Mouse (Mus musculus) fibroblast of lung, adult 2 months (primary cell): ENCODE measurements around the gene Clba1.
A peak's percentile ranks its signal among the peaks of the same experiment; 100 is the strongest.

Source experiments
- DNase-seq: peaks from one replicate; pipeline ENCODE4 v3.0.0-alpha.2; 2011; ENCODE audit warnings: low read depth

The Clba1 gene

DNA sequence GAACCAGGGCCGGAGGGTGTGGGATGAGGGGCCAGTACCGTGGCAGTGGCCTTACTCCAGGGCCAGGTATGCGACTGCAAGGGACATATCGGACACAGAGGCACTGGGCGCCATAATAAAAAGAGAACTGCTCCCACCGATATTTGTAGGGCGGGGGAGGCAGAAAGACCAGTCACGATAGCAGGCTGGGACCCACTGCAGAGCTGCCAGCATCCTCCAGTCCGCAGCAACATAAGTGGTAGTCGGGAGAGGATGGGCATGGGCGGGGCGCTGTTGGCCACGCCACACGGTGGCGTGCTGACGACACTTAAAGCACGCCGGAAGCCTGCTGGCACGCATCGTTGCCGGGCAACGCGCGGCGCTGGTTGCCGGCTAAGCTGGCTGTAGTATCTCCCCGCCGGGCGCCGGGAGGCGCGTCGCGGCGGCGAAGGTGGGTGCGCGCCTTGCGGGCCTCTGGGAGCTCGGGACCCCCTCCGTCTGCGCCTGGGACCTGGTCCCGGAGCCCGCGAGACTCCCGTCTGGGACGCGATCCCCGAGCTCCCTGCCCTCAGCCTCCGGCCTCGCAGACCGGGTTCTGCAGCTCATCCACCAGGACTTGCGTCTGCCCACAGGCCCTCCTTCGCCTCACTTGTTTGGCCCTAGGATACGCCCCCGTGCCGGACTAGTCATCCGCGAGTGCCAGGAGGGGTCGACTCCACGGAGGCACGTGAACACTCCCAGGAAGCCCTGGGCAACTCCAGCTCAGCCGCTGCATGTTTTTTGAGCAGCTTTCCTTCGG, at the start of gene Clba1:
Gene Clba1, plus strand, starts transcription at position 351 of the 778 bp plus-strand sequence.
- DNase-seq, result peak; percentile 91

DNA sequence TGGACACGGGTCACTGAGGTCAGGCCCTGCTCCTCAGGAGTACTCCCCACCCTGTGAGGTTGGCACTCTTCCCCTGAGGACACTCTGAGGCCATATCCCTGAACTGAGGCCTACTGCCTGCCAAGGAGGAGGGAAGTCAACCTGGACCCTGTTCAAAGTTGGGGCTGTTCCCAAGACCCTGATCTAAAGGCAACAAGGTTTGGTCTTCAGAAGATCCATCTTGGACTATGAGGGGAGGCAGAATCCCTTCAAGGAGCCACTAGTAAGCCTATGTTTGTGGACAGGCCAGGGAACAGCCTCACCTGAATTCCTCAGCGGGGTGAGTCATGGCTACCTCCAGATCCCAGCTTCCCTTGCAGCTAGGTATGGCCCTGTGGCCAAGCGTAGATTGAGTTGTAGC, 49.3 kb upstream of the Clba1 start:
- no peak for DNase-seq

DNA sequence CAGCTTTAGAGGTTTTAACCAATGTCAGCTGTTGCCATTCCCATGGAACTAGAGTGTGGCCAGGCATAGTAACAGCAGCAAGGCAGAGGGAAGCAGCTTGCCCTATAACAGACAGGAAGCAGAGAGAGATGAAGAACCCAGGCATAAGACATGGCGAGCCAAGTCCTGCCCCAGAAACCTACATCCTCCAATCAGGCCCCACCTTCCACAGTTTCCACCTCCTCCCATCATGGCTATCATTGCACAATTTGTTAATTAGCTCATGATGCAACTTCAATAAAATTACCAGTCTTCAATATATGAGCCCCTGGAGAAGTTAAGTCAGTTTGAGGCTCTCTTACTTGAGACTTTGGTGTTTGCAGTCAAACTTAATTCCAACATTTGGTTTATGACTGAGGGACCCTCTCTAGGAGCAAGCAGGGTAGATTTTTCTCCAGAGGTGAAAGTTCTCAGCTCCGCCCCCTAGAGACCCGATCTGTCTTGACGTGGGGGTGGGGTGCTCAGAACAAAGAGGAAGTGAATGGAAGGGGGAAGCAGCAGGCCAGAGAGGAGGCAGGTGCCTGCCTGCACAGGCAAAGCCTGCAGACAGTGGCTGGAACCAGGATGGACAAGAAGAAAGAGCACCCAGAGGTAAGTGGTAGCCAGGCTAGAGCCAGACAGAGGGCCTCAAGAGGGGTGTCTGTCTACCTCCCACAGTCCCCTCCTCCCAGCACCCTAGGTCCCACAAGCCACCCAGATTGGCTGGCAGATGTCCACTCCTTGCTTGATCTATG, 48.4 kb upstream of the Clba1 start, which contains the start of gene Pld4:
Gene Pld4, plus strand, starts transcription at position 502 of the 773 bp plus-strand sequence.
- DNase-seq, result no peak

DNA sequence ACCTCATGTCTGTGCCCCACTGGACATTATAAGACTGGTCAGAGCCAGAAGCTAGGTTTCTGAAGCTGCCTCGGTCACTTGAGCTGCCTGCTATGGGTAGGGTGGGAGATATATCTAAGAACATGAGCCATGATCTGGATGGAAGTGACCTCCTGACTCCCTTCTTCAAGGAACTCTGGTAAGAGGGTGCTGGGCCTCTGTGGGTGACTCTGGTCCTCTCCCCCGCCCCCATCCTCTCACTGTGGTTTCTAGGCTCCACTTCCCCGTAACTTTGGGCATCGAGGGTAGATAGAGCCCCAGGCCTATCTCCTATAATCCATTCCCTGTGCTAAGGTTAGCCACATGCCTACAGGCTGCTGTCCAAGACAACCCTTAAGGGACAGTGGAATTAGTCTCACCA, 47.3 kb upstream of the Clba1 start:
- no peak for DNase-seq

DNA sequence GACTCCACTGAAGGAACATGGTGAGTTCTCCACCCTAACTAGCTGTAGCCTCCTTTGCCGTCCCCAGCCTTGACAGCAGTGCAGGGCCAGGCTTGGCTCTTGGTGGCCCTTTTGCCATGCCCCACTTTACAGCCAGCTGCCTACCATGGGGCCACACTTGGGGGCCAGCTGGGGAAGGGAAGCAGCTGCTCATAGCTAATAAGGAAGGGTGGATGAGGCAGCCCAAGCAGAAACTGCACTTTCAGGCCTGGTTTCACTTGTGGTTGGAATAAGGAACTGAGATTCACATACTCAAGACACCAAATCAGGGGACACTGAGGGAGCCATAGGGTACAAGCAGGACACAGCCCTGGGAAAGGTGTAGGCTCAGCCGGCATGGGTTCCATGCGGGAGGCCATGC, 46.7 kb upstream of the Clba1 start:
- no peak for DNase-seq

DNA sequence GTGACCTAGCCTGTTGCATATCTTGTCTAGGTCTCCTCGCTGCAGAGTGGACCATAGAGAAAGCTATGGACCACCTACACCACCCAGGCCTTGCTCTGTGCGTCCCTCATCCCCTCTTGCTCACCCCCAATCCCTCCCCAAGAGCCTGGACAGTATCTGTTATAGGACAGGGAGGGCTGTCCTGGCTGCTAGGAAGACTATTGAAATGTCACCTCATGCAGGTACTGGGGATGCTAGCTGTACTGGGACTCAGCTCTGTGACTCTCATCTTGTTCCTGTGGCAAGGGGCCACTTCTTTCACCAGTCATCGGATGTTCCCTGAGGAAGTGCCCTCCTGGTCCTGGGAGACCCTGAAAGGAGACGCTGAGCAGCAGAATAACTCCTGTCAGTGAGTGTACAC, 45.6 kb upstream of the Clba1 start:
- no peak for DNase-seq

DNA sequence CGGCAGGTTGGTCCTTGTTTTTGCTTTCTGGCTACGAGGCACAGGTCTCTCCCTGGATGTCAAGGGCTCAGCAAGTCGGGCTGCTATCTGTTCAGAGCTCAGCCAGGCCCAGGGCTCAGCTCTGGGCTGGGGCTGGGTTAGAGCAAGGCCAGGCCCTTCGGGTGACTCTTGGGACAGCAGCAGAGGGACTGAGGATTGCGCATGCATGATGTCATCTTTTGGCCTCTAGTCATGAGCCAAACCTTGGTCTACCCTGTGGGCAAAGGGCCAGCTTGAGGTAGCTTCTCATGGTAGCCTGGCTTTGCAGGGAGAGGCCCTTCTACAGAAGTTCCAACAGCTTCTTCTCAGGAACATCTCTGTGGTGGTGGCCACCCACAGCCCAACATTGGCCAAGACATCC, 44.6 kb upstream of the Clba1 start:
- no peak for DNase-seq

DNA sequence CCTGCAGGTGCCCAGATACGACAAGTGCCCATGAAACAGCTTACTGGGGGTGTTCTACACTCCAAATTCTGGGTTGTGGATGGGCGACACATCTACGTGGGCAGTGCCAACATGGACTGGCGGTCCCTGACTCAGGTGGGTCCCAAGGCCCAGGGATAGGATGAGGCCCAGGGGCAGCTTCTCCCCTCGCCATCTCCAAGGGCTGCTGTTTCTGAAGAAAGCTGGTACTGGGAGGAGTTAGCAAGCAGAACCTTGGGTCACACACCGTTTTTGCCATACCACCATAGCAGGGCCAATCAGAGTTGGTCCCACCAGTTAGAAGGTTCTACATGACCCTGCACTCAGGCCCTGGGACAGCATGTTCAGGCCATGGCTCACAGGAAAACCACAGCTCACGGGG, 43.7 kb upstream of the Clba1 start:
- DNase-seq, result no peak

DNA sequence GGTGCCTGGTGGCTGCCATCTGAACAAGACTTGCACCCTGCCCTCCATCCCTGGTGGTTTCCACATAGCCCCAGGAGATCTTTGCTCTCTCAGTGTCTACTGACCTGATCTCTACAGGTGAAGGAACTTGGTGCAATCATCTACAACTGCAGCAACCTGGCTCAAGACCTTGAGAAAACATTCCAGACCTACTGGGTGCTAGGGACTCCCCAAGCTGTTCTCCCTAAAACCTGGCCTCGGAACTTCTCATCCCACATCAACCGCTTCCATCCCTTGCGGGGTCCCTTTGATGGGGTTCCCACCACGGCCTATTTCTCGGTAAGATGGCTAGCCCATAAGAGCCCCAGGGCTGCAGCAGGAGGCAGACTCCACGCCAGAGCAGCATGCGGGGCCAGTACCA, 42.2 kb upstream of the Clba1 start:
- DNase-seq, result no peak

DNA sequence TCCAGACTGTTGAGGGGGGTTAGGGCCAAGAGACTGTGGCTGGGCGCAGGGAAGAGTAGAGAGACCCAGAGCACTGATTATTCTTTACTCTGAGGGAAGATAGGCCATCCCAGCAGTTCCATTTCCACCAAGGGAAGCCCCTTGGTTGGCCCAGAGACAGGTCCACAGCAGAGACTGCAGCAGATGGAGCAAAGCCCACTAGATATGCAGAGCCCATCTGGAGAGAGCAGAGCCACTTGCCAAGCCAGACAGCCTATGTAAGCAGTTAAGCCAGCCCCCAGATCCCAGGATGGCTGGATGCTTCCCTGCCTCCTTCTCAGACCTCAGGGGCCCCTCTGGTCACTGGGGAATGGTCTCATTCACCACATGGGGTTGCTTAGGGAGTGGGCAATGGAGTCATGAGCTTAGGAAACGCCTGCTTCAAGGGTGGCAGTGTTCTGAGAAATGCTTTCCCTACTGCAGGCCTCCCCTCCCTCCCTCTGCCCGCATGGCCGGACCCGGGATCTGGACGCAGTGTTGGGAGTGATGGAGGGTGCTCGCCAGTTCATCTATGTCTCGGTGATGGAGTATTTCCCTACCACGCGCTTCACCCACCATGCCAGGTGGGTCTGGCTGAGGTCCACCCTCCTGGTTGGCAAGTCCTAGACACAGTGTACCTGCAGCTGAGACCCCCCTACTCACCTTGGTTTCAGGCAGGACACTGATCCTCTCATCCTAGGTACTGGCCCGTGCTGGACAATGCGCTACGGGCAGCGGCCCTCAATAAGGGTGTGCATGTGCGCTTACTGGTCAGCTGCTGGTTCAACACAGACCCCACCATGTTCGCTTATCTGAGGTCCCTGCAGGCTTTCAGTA, 41.5 kb upstream of the Clba1 start:
- DNase-seq, result no peak

DNA sequence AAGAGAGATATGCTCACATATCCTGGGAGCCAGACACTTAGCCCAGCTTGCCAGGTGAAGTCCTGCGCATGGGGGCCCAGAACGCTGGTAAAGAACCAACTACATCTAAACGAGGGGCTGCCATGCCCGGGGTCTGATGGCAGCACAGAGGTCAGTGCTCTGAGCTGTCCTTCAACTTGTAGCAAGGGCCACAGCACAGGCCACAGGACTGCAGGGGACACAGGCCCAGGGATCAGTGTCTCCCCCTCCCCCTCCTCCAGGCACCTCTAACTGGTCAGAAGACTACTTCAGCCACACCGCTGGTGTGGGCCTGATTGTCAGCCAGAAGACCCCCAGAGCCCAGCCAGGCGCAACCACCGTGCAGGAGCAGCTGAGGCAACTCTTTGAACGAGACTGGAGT, 40.6 kb upstream of the Clba1 start:
- no peak for DNase-seq

DNA sequence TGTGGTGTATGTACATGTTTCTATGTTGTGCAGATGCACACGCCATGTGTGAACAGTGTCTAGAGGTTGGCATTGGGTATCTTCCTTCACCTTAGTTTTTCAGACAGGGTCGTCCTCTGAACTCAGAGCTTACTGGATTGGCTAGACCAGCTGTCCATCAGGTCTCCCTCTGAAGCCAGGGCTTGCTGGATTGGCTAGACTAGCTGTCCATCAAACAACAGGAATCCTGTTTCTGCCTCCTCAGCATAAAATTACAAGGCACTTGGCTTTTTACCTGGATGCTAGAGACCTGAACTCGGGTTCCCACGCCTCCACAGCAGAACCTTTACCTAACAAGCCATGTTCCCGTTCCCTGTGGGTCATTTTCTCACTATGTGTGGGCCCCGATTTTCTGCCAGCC, 39.7 kb upstream of the Clba1 start:
- DNase-seq, result no peak

DNA sequence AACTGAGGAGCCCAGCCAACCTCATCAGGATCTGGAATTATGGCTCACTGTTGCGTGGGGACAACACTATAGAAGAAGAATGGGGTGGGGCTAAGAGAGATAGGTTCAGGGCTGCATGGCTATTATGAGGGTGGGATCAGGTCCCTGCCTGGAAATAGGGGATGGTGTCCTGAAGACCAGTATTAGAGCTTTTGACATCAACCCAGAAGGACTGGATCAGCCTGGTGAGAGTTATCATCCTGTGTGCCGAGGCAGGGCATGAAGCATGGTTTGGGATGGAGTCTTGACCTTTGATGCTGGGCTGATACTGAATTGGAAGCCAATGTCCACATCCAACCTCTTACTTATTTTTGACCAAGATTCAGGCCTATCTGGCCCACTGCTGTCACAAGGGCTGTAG, 39.0 kb upstream of the Clba1 start:
- DNase-seq, result no peak

DNA sequence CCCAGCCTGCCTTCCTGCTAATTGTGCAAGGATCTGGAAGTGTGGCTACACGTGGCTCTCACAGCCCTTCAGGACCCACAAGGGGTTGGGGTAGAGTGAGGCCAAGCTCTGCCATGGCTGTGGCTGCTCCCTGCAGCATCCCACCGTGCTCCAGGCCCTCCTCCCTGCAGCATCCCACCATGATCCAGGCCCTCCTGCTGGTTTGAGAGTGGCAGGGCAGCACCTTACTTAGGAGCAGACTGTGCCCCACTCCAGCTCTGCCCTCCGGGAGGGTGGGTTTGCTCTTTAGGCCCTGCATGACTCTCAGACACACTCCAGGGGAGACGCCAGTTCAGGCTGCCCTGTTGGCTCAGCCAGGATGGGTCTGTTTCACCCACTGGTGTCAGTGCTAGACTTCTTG, 38.3 kb upstream of the Clba1 start:
- no peak for DNase-seq

DNA sequence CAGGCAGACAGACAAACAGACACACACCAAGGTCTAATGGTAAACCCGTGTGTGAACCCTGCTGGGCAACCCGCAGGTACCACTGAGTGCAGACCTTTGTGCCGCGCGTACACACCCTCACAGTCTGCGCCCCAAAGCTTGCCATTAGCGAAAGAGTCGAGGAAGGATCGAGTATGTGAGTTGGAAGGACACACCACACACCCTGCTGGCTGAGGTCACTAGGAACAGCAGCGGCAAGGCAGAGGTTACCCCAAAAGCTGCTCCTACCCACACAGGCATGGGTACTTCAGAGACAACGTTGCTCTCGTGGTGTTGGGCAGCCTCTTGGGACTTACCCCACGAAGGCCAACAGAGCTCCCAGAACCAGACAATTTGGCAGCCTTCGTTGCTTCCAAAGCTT, 36.4 kb upstream of the Clba1 start:
- DNase-seq, result no peak

DNA sequence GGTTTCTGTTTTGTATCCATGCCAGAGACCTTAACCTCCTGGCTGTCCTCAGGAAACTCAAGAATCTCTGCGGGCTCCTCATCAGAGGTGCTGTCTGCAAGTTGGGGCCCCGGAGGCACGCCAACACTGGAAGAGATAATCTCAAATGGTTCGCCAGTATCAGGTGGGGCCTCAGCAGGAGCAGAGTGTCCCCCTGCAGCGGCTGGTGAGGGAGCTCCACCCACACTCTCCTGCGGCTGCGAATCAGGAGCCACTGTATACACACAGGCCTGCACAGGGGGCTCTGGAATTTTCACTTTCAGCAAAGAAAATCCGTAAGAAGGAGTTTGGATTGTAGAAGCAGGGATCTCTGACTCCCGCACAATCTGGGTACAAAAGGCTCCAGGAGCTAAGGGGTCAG, 35.4 kb upstream of the Clba1 start:
- DNase-seq, result no peak

DNA sequence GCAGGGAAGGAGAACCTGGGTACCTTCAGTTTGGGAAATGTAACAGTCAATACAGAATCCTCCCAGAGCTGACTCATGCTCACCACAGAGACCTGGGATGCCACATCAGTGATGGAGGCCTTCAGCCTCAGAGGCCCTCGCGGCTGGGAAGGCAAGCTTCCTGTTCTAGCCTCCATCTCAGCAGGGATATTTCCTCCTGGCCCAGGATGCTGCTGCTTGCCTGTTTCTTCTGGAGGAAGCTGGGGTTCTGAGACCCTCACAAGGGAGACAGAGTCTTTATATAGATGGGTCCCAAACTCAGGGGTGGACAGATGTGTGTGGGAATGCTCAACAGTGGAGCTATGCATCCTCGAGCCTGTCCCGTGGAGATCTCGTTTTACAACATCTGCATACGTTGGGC, 34.7 kb upstream of the Clba1 start:
- no peak for DNase-seq

DNA sequence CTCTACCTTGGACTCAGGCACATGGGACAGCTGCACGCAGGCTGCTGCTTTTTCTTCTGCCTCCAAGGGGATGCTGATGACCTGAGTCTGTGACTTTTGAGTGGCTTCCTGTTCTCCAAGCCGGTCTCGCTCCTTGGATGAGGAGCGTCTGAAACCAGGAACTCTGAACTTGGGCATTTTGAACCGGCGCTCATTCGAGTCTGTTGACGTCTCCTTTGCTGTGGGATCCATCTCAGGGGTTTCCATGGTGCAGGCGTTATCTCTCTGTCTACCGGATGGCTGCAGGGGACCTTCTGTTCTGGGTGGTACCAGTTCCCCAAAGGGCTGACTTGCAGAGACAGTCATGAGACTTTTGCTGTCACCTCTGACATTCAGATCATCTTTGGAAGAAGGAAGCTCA, 34.3 kb upstream of the Clba1 start:
- DNase-seq, result no peak

DNA sequence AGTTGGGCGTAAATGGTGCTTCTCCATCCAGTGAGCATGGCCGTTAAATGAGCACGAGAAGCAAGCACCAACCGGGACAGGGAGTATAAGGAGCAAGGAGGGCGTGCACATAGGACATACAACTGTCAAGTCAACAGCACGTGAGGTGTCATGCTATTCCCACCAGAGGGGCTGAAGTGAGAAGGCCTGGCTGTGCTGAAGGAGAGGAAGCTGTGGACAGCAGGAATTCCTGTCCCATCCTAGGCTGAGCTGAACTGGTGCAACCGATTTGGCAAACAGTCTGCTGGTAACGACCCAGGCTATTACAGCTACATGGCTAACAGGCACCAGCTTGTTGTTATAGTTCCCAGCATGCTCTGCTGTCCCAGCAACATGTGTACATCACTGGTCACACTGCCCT, 17.7 kb upstream of the Clba1 start:
- no peak for DNase-seq

DNA sequence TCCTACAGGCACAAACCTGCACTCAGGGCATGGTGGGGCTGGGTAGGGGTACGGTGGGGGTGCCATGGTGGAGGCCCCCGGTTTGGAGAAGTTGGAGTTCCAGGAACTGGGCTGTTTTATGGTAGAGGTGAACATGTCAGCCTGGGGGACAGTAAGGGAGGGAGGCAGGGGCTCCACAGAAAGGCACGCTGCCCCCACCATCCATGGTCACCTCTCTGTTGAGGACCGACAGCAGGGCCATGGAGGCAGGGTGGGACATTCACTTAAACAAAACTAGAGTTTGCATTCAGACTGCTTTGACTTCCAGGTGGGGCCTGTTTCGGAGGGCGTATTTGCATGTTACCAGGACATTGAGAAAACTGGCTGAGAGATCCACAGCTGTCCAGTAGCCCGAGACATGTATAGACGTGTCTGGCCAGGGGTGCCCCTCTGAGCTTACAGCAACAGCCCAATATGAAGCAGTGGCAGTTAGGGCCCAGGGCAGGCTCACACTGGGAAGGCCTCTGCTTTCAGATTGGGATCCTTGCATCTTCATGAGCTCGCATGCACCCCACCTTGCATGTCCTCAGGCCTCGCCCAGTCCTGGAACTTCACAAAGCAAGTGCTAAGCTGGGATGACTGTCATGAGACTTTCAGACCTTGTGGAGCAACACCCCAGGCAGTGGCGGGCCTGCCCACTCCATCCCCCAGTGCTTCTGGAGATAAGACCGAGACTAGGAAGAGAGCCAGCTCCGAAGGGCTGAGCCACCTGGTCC, 15.0 kb upstream of the Clba1 start:
- DNase-seq, result no peak

DNA sequence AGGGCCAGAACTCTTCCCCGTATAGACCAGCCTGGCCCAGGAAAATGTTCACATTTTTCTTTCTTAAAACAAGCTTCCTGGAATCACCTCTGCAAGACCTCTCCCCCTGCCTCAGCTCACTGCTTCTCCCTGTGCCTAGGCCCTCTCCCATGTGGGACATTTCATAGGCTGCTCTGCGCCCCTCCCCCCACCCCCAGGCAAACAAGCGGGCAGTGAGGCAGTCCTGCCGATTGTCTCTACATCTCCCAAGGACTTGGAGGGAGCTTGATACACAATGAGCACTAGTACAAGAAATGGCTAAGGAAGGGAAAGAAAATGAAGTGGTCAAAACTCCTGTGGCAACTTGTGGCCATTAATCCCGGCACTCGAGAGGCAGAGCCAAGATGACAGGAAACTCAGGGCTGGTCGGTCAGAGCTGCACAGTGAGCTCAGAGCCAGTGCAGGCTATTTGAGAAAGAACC, 14.4 kb upstream of the Clba1 start:
- peak; percentile 83 for DNase-seq

DNA sequence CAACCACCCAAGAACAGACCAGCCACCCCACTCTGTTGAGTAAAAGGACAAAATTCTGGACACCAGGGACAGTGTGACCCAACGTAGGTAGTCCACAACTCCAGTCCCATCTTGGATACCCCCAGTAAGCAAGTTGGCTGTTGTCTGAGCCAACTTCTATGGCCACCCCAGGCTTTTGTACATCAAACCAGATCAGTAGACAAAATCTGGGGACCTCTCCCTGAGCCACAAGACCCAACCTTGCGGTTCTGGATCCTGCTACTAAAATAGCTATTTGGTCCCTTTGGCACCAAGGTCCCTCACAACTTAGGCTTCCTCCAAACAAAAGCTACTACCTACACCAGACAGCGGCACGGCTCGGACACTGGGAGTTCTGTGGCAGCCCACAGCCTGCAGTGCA, 13.7 kb upstream of the Clba1 start:
- no peak for DNase-seq
